ENCODE assay signal across 30 mouse cellular contexts in the genomic region with DNA sequence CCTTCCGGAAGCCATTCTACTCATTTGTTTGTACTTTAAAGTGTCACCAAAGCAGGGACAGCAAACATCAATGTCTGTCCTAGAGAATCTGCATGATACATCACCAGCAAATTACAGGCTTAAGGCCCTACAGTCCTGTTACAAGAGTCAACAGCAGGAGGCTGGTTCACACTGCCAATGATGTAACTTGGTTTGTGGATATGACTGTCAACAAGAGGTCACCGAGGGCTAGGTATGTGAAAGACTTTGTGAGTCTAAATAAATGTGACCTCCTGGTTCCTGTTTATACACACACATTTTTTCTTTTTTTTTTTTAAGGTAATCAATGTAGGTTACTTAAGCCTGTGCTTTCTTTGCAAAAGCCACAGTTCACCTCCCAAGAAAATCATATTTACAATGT.
"Had no signal": no experiment of that assay in that cellular context is flagged by ENCODE, and none has a peak within 500 bp of the region (broad histone marks: within the 10 kb centered on the region; RNA-seq: fewer than 3 reads in every experiment).

No protein-coding gene starts in this region.

- H3K9me3 ChIP-seq: limb, embryonic 10.5 days; limb, embryonic 12.5 days; limb, embryonic 13.5 days; limb, embryonic 15.5 days; liver, embryonic 13.5 days; liver, embryonic 15.5 days; lung, embryonic 15.5 days; megakaryocyte, embryonic 14.5 days; midbrain, embryonic 10.5 days; midbrain, embryonic 12.5 days; midbrain, embryonic 13.5 days; midbrain, embryonic 15.5 days; neural tube, embryonic 12.5 days had no signal

- H3K27me3 ChIP-seq: limb, embryonic 13.5 days; limb, embryonic 15.5 days; liver, embryonic 13.5 days; liver, embryonic 15.5 days; lung, embryonic 15.5 days; megakaryocyte, embryonic 14.5 days; midbrain, embryonic 12.5 days; midbrain, embryonic 13.5 days; midbrain, embryonic 15.5 days; neural tube, embryonic 12.5 days had no signal

- H3K4me3 ChIP-seq: left cerebral cortex, adult 2 months; limb, embryonic 10.5 days; limb, embryonic 12.5 days; limb, embryonic 13.5 days; limb, embryonic 15.5 days; liver, embryonic 13.5 days; liver, embryonic 15.5 days; lung, embryonic 15.5 days; megakaryocyte, embryonic 14.5 days; midbrain, embryonic 10.5 days; midbrain, embryonic 12.5 days; midbrain, embryonic 13.5 days; midbrain, embryonic 15.5 days; myocyte; neural tube, embryonic 12.5 days had no signal

- H3K36me3 ChIP-seq: lung, embryonic 15.5 days; midbrain, embryonic 12.5 days; midbrain, embryonic 15.5 days; neural tube, embryonic 12.5 days had no signal

- H3K4me2 ChIP-seq: limb, embryonic 12.5 days; limb, embryonic 13.5 days; limb, embryonic 15.5 days; liver, embryonic 13.5 days; liver, embryonic 15.5 days; lung, embryonic 14.5 days; lung, embryonic 15.5 days; midbrain, embryonic 11.5 days; midbrain, embryonic 12.5 days; midbrain, embryonic 13.5 days; midbrain, embryonic 15.5 days; neural tube, embryonic 12.5 days had no signal

- ATAC-seq: lung, postnatal 0 days; midbrain, embryonic 13.5 days; midbrain, embryonic 15.5 days; midbrain, embryonic 16.5 days had no signal

- DNase-seq: left cerebral cortex, postnatal 4 days; liver; liver, embryonic 13.5 days; lung, adult 18-20 months; lung, adult 2 months; lung, embryonic 14.5 days; lung, postnatal 10 days; lung, postnatal 14 days; lung, postnatal 36 days; lung, postnatal 4 days; midbrain, embryonic 14.5 days had no signal

- H3K27ac ChIP-seq: left cerebral cortex, adult 2 months; limb, embryonic 10.5 days; limb, embryonic 12.5 days; limb, embryonic 13.5 days; limb, embryonic 15.5 days; liver, embryonic 13.5 days; liver, embryonic 14.5 days; liver, embryonic 15.5 days; lung, embryonic 15.5 days; macrophage; midbrain, embryonic 12.5 days; midbrain, embryonic 13.5 days; midbrain, embryonic 15.5 days; neural tube, embryonic 12.5 days had no signal

- H3K9ac ChIP-seq: limb, embryonic 12.5 days; limb, embryonic 13.5 days; limb, embryonic 15.5 days; liver, embryonic 13.5 days; liver, embryonic 14.5 days; liver, embryonic 15.5 days; lung, embryonic 14.5 days; lung, embryonic 15.5 days; midbrain, embryonic 12.5 days; midbrain, embryonic 13.5 days; midbrain, embryonic 15.5 days; neural tube, embryonic 12.5 days had no signal

- H3K4me1 ChIP-seq: limb, embryonic 15.5 days; liver, embryonic 15.5 days; lung, embryonic 15.5 days; midbrain, embryonic 15.5 days; neural tube, embryonic 12.5 days had no signal
